Mouse (Mus musculus) G1E (cell line): ENCODE data around the gene Dnajc5g. TPM values are rescaled to one million over a fixed set of nuclear protein-coding genes. Genes with fewer than 3 reads are reported as not detected.

Experiments
- ATAC-seq: 2 replicates; pipeline ENCODE4 v1.8.0; 2016; ENCODE audit warnings: mild to moderate bottlenecking; ENCODE audit not compliant: insufficient number of reproducible peaks, poor library complexity, low FRiP score, severe bottlenecking; ENCODE audit errors: extremely low read depth
- DNase-seq: peaks from one replicate; pipeline ENCODE4 v3.0.0; 2012; ENCODE audit warnings: low spot score
- H3K27me3 ChIP-seq: 2 replicates; pipeline ENCODE4 v1.6.1; 2012; ENCODE audit warnings: mild to moderate bottlenecking, low read length, inconsistent platforms; ENCODE audit not compliant: insufficient read depth
- H3K36me3 ChIP-seq: replicated peaks from 2 replicates; pipeline ENCODE3; 2012; ENCODE audit warnings: mild to moderate bottlenecking, inconsistent platforms
- H3K4me1 ChIP-seq: 2 replicates; pipeline ENCODE4 v1.6.1; 2012; ENCODE audit warnings: low read depth, low read length, inconsistent platforms, mixed read lengths; ENCODE audit not compliant: insufficient read depth
- H3K4me3 ChIP-seq: 2 replicates; pipeline ENCODE4 v1.5.1; 2012; ENCODE audit warnings: low read depth, mild to moderate bottlenecking, inconsistent platforms, low read length, moderate library complexity, mixed read lengths
- H3K9me3 ChIP-seq: replicated peaks from 2 replicates; pipeline ENCODE4 v1.6.1; 2012; ENCODE audit warnings: inconsistent platforms
- CTCF ChIP-seq: IDR thresholded peaks from 2 replicates; pipeline ENCODE4 v1.5.1; 2012; ENCODE audit warnings: low read depth, low read length, inconsistent platforms, mixed read lengths
- GATA1 ChIP-seq: IDR thresholded peaks from 2 replicates; pipeline ENCODE4 v1.6.1; 2012; ENCODE audit warnings: borderline replicate concordance, low read length, inconsistent platforms, mixed read lengths
- GATA2 ChIP-seq: IDR thresholded peaks from 2 replicates; pipeline ENCODE4 v1.6.1; 2012; ENCODE audit warnings: low read depth, low read length, inconsistent platforms, borderline replicate concordance
- POLR2AphosphoS5 ChIP-seq: IDR thresholded peaks from 2 replicates; pipeline ENCODE4 v1.6.1; 2012; ENCODE audit warnings: low read depth, low read length, inconsistent platforms; ENCODE audit not compliant: insufficient replicate concordance
- TAL1 ChIP-seq: conservative IDR thresholded peaks from 2 replicates; pipeline ENCODE4 v1.6.1; 2012; ENCODE audit warnings: low read depth, low read length, inconsistent platforms, mixed read lengths
- polyA plus RNA-seq: library from polyadenylated mRNA; stranded (reverse); fragments of >175 nt; gene quantifications from 2 replicates; pipeline ENCODE4 v1.2.3, GENCODE M21; 2012
- total RNA-seq, 2 experiments: library from RNA; stranded (forward) in 1 of 2; stranded (reverse) in 1 of 2; fragments of 200-1000 nt in 1 of 2; fragments of >200 nt in 1 of 2; fragmentation: Nextera tagmentation in 1 of 2; gene quantifications; 2 replicates each; pipeline ENCODE4 v1.2.3; 2014 to 2017

Gene Dnajc5g
- total RNA-seq (2014; fragmentation: Nextera tagmentation) (not detected in 2 replicates), total RNA-seq (2017) (not detected in 2 replicates), polyA plus RNA-seq (not detected in 2 replicates)

DNA sequence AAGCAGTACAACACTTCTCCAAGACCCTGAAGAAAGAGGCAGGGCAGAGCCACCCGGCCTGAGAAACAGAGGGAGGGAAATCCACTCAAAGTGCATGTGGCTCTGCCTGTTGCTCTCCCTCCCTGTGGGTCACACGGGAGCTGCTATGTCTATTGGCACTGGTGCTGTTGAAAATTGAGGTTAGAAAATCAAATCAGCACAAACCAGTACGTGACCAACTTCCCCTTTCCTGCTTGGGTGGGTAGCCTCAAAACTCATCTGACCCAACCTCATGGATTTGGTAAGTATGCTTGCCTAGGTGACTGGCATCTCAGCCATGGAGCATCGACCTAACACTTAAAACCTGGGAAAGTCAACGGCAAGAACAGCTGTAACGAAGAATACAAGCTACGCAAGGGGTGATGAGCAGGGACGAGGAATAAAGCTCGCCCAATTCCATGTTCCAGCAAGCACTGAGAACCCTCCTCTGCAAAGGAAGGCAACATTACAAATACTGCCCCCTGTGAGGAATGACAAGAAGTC, at the start of gene Dnajc5g:
Gene Dnajc5g, plus strand, starts transcription at position 472 of the 522 bp plus-strand sequence.
- H3K4me3 ChIP-seq: no peak within 1 kb of the TSS
- peaks cover 31% of the 10 kb centered on the region for H3K27me3 ChIP-seq
- DNase-seq (no peak), ATAC-seq (no peak)
- H3K9me3 ChIP-seq: no peaks in the 10 kb centered on the region
- no peaks in the 10 kb centered on the region for H3K36me3 ChIP-seq
- no peaks in the 10 kb centered on the region for H3K4me1 ChIP-seq
- TF ChIP-seq TAL1 (no peak), GATA1 (no peak), POLR2AphosphoS5 (no peak), GATA2 (no peak), CTCF (no peak)

DNA sequence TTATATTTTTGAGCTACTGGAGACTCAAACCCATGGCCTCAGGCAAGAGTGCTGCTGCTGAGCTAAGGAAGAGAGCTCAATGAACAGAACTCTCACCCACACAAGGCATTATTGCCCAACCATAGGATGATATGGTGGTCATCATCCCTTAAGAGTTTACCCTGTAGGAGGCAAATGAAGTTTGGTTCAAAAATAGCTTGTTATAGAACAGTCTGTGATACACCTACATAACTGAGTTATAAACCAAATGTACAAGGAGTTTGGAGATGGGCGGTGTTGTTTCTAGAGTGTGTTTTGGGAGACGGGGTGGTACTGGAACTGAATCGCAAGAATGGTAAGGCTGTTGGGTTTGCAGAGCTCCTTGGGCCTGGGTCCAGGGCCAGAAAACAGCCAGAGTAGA, 36.3 kb upstream of the Dnajc5g start:
- TF ChIP-seq POLR2AphosphoS5 (no peak), CTCF (no peak), GATA2 (no peak), TAL1 (no peak), GATA1 (no peak)
- ATAC-seq (no peak), DNase-seq (no peak)
- Histone ChIP-seq H3K9me3 (no peaks in the 10 kb centered on the region), H3K4me3 (no peak overlapping the region), H3K36me3 (peaks cover 94% of the 10 kb centered on the region), H3K27me3 (no peaks in the 10 kb centered on the region), H3K4me1 (no peaks in the 10 kb centered on the region)

DNA sequence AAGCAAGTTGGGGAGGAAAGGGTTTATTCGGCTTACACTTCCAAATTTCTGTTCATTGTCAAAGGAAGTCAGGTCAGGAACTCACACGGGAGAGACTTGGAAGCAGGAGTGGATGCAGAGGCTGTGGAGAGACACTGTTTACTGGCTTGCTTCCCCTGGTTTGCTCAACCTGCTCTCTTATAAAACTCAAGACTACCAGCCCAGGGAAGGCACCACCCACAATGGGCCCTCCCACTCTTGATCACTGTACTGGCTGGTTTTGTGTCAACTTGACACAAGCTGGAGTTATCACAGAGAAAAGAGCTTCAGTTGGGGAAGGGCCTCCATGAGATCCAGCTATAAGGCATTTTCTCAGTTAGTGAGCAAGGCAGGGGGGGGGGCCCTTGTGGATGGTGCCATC, 35.0 kb upstream of the Dnajc5g start:
- no peaks in the 10 kb centered on the region for H3K27me3 ChIP-seq
- H3K36me3 ChIP-seq: peaks cover 99% of the 10 kb centered on the region
- DNase-seq (no peak), ATAC-seq (no peak)
- H3K4me1 ChIP-seq: no peaks in the 10 kb centered on the region
- no peak overlapping the region for H3K4me3 ChIP-seq
- no peaks in the 10 kb centered on the region for H3K9me3 ChIP-seq
- TF ChIP-seq CTCF (no peak), GATA2 (no peak), POLR2AphosphoS5 (no peak), TAL1 (no peak), GATA1 (no peak)

DNA sequence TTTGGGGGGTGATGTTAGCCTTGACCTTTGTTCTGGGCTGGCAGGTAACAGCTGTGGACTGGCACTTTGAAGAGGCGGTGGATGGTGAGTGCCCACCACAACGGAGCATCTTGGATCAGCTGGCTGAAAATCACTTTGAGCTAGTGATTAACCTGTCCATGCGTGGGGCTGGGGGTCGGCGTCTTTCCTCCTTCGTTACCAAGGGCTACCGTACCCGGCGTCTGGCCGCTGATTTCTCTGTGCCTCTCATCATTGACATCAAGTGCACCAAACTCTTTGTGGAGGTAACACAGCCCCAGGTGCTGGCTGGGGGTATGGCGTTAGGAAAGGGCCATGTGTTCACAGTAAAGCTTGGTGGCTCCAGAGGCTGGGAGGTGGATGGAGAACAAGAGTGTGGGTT, 34.3 kb upstream of the Dnajc5g start:
- Histone ChIP-seq H3K36me3 (peaks cover 99% of the 10 kb centered on the region), H3K9me3 (no peaks in the 10 kb centered on the region)

DNA sequence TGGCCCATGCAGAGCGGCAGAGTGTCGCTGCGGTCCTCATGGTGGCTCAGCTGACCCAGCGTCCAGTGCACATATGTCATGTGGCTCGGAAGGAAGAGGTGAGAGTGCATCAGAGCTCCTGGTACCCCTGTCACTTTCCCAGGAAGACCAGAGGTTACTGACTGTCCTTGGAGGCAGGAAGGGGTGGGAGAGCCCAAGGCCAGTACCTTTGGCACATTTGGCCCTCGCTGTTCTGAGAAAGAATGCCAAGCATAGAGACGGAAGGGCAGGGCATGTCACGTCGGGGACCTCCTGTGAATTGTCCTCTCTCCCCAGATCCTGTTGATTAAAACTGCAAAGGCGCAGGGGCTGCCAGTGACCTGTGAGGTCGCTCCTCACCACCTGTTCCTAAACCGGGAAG, 32.9 kb upstream of the Dnajc5g start:
- ATAC-seq (no peak), DNase-seq (no peak)
- peaks cover 99% of the 10 kb centered on the region for H3K36me3 ChIP-seq
- H3K4me3 ChIP-seq: no peak overlapping the region
- no peaks in the 10 kb centered on the region for H3K27me3 ChIP-seq
- no peak for TF ChIP-seq CTCF
- TF ChIP-seq GATA1: no peak
- no peak for TF ChIP-seq POLR2AphosphoS5
- TF ChIP-seq TAL1: no peak
- TF ChIP-seq GATA2: no peak
- no peaks in the 10 kb centered on the region for H3K4me1 ChIP-seq
- H3K9me3 ChIP-seq: no peaks in the 10 kb centered on the region

More for the DNA sequence above, 34.3 kb upstream of the Dnajc5g start:
- no peak for DNase-seq
- no peak for ATAC-seq
- TF ChIP-seq CTCF (no peak), GATA1 (no peak), TAL1 (no peak), POLR2AphosphoS5 (no peak), GATA2 (no peak)
- Histone ChIP-seq H3K27me3 (no peaks in the 10 kb centered on the region), H3K4me1 (no peaks in the 10 kb centered on the region), H3K4me3 (no peak overlapping the region)

DNA sequence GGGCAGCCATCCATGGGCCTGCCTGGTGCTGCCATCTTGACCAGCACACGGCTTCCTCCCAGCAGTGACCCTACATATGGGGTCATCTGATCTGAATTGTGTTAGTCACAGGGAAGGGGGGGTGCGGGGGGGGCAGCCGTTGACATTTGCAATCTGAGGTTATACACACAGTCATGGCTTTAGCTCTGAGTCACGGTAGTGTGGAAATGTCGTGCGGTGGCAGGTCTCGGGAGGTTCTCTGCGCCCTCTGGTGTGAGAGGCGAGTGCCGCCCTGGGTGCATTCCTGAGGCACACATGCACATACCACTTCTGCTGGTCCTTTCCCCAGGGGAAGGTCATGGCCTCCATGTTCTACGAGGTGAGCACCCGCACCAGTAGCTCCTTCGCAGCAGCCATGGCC, 29.7 kb upstream of the Dnajc5g start:
- DNase-seq: no peak
- no peak overlapping the region for H3K4me3 ChIP-seq

DNA sequence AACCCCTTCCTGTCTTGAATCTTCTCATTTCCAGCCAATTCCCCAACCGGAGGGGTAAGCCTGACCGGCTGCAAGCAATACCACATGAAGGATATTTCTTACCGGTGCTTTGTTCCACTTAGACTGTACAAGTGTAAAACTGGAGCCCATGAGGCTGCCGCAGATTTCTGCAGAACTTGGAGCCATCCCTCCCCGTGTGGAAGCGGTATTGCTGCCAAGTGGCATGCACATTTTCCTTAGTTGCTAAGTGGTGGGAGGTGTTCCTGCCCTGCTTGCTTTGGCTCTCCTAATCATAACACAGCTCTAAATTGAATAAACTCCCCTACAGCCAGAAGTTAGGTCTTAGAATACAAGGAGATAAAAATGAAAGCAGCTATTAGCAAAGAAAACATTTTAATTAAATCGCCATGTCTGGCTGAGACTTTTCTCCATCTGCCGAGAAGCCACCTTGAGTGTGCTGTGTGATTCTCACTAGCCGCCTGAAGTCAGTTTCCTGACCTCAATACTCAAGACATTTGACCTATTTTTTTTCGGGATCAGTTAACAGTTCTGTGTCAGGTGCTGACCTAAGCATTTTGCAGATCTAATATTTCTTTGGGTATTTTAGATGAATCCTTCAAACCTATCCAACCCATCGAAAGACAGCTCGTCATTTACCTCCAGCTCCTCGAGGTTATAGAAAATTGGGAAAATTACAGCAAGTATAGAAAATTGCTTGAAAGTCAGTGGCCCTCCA, 25.9 kb upstream of the Dnajc5g start:
- ATAC-seq: no peak

More for the DNA sequence above, 29.7 kb upstream of the Dnajc5g start:
- Histone ChIP-seq H3K27me3 (no peaks in the 10 kb centered on the region), H3K36me3 (peaks cover 91% of the 10 kb centered on the region), H3K4me1 (no peaks in the 10 kb centered on the region), H3K9me3 (no peaks in the 10 kb centered on the region)
- TF ChIP-seq POLR2AphosphoS5: no peak
- ATAC-seq: no peak

More for the DNA sequence above, 25.9 kb upstream of the Dnajc5g start:
- no peaks in the 10 kb centered on the region for H3K9me3 ChIP-seq
- peaks cover 12% of the 10 kb centered on the region for H3K4me1 ChIP-seq
- H3K27me3 ChIP-seq: peaks cover 11% of the 10 kb centered on the region; the same call in 1 of the 2 replicates
- TF ChIP-seq GATA2: no peak
- no peak for TF ChIP-seq TAL1
- no peak for TF ChIP-seq POLR2AphosphoS5
- no peak for TF ChIP-seq GATA1
- no peak for TF ChIP-seq CTCF
- no peak overlapping the region for H3K4me3 ChIP-seq
- DNase-seq: no peak
- H3K36me3 ChIP-seq: peaks cover 53% of the 10 kb centered on the region
